Mouse (Mus musculus) cerebellum, adult 2 months (tissue): Measurements from ENCODE around the gene Atxn7l1. TPM values are rescaled to one million over a fixed set of nuclear protein-coding genes. Genes with fewer than 3 reads are reported as not detected.

Experiments
- DNase-seq, 2 experiments: peaks; one replicate each; pipeline ENCODE4 v3.0.0; 2021
- H3K27ac ChIP-seq: fragments of 200-500 bp; 2 replicates; pipeline ENCODE4 v1.5.1; 2012; ENCODE audit warnings: low read length, control low read depth, inconsistent platforms; ENCODE audit not compliant: insufficient read depth
- H3K27me3 ChIP-seq: fragments of 200-500 bp; 2 replicates; pipeline ENCODE4 v1.6.1; 2012; ENCODE audit warnings: inconsistent platforms, mild to moderate bottlenecking, low read length, moderate library complexity; ENCODE audit not compliant: control insufficient read depth, insufficient read depth
- H3K4me1 ChIP-seq: fragments of 200-500 bp; 2 replicates; pipeline ENCODE4 v1.6.1; 2011; ENCODE audit warnings: low read length; ENCODE audit not compliant: control insufficient read depth, insufficient read depth
- H3K4me3 ChIP-seq: fragments of 200-500 bp; replicated peaks from 2 replicates; pipeline ENCODE3; 2011; ENCODE audit warnings: mild to moderate bottlenecking, low read depth, low read length, control low read depth; ENCODE audit not compliant: insufficient read depth
- CTCF ChIP-seq: fragments of 200-500 bp; IDR thresholded peaks from 2 replicates; pipeline ENCODE4 v1.5.1; 2011; ENCODE audit warnings: low read depth, mild to moderate bottlenecking, control low read depth, low read length, moderate library complexity, borderline replicate concordance; ENCODE audit not compliant: insufficient read depth
- POLR2A ChIP-seq: fragments of 200-500 bp; IDR thresholded peaks from 2 replicates; pipeline ENCODE4 v1.6.1; 2011; ENCODE audit warnings: low read length, control low read depth, borderline replicate concordance; ENCODE audit not compliant: insufficient read depth
- WGBS: fragments of 180-500 bp; shearing (Covaris S2); methylation state at CpG from one replicate; pipeline ENCODE4 v1.1.7; 2018; 5-methylcytosine and 5-hydroxymethylcytosine counted together
- polyA plus RNA-seq: library from polyadenylated mRNA; depleted of rRNA; stranded (reverse); fragments of >200 nt; gene quantifications from 2 replicates; pipeline ENCODE4 v1.2.3, GENCODE M21; 2012

The Atxn7l1 gene
- polyA plus RNA-seq, 1 experiment: 38.7 TPM

DNA sequence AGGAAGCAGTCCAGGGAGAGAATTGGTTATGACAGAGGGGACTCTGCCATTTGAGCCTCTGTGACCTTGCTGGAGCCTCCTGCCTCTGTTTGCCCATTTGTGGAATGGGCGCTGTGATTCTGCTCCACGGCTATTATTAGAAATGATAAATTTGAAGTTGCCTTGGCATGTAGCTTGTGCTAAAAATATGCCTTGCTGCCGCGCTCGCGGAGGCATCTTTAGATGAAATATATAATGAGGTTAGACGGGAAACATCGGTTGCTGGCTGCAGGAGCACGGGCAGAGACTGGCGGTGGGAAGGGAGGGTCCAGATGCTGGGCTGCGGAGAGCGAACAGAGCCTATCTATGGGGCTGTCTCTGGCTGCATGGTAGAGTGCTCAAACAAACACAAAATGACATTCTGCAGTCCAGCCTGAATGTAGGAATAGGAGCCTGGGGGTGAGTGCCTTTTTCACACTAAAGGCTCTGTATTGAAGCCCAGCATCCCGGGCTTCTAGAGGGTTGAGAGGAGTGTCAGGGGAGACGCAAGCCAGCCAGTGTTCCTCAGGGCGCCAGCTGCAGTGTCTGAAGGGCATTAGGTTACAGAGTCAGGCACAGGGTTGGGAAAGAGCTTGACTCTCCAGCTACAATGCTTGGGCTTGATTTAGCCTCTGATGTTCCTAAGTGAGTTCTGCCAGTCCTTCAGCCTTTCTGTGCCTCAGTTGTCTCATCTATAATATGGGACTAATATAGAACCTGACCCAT lies 96.8 kb downstream of the Atxn7l1 start:
- TF ChIP-seq POLR2A (no peak), CTCF (no peak)
- 33% methylated on average over 15 of the region's 15 CpGs for WGBS
- Histone ChIP-seq H3K27me3 (no peaks in the 10 kb centered on the region), H3K27ac (no peak overlapping the region), H3K4me3 (no peak overlapping the region), H3K4me1 (peaks cover 26% of the 10 kb centered on the region)
- peak in 1 of 2 experiments; percentile 19 for DNase-seq

DNA sequence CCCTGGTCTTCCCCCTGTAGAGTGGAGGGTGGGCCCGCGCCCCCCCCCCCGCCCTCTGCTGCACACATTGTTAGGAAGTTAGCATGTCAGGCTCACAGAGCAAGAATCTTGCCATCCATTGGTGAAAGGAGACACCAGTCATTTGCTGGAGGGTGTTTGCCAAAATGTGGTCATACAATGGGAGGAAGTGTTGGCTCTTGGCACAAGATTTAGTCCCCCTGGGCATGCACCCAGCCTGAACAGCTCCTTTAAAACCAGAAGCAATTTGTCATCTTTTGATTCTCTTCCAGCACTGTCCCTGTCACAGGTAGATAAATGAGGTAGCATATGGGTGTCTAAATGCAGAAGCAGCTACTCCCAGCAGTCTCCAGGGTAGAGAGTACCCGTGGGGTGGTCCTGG lies 98.0 kb downstream of the Atxn7l1 start:
- peak; percentile 40 to 71 for DNase-seq
- Histone ChIP-seq H3K27me3 (no peaks in the 10 kb centered on the region), H3K27ac (no peak overlapping the region), H3K4me1 (peaks cover 26% of the 10 kb centered on the region), H3K4me3 (no peak overlapping the region)
- TF ChIP-seq POLR2A (no peak), CTCF (no peak)
- 21% methylated on average over 4 of the region's 4 CpGs for WGBS

DNA sequence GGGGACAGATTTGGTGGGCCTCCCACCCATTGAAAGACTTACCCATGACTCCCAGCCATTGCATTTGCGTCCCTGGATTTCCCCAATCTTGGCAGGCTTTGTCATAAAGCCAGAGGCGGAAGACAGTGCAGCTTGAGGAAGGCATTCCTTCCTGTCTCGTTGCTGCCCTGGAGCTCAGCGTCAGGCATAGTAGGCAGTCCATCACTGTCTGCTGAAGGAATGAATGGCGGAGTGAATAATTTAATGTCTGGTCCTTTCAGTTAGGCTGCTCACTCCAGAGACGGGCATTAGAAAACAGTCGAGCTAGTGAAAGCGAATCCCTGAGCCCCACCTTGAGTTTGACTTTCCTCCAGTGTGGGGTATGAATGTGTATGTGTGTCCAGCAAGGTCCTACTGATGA lies 99.4 kb downstream of the Atxn7l1 start:
- TF ChIP-seq POLR2A (no peak), CTCF (no peak)

DNA sequence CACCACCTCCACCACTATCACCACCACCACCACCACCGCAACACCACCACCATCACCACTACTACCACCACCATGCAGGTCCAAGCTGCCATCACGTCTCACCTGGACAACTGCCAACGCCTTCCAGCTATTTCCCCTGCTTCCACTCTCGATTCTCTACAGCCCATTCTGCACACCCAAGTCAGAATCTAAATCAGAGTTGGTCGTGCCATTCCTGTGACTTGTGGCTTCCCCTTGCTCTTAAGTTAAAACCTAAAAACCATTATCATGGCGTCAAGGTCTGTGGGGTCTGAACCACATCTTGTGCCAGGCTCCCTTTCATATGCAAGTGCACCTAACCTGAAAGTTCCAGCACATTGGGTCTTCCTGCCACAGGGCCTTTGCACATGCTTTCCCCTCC lies 102.7 kb downstream of the Atxn7l1 start:
- WGBS: 84% methylated on average over 6 of the region's 6 CpGs
- H3K27ac ChIP-seq: no peak overlapping the region
- no peak overlapping the region for H3K4me3 ChIP-seq
- no peak for TF ChIP-seq POLR2A
- no peak for TF ChIP-seq CTCF
- DNase-seq: no peak
- H3K4me1 ChIP-seq: peaks cover 17% of the 10 kb centered on the region
- no peaks in the 10 kb centered on the region for H3K27me3 ChIP-seq

More for the DNA sequence above, 99.4 kb downstream of the Atxn7l1 start:
- no peak for DNase-seq
- Histone ChIP-seq H3K4me3 (no peak overlapping the region), H3K27ac (no peak overlapping the region), H3K4me1 (peaks cover 26% of the 10 kb centered on the region), H3K27me3 (no peaks in the 10 kb centered on the region)
- WGBS: 82% methylated on average over 8 of the region's 8 CpGs

DNA sequence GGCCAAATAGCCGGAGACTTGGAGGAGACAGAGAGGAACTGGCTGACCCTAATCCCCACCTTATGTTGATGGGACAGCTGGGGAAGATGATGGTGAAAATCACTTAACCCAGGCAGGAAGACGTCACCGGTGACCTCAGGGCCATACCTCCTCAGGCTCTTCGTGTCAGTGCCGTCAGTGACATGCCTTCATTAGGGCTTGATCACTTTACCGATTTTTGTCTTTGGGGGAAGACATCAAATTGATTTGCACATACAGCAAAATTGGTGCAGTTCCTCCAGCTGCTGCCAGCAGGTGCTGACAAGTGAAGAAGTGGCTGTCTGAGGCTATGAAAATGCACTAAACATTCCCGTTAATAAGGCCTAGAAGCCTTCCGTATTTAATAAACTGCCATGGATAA lies 103.9 kb downstream of the Atxn7l1 start:
- H3K27ac ChIP-seq: no peak overlapping the region
- H3K4me3 ChIP-seq: no peak overlapping the region
- 83% methylated on average over 8 of the region's 8 CpGs for WGBS

DNA sequence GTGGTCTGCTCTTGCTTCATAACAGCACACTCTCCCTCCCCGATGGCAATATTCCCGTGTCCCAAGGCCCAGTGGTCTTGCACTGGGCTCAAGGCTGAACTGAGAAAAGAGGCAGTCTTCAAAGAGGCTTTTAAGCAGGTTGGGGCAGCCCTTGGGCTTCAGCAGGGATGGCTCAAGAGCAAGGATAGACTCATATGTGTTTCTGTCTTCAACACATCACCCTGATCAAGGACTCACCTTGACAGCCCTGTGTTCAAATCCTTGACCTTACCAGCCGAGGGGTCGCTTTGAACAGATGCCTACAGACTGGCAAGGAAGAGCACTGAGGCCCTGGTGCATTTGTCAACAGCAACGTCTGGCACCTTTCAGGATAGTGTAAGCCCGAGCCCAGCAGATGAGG lies 105.1 kb downstream of the Atxn7l1 start:
- H3K27ac ChIP-seq: no peak overlapping the region
- TF ChIP-seq CTCF (no peak), POLR2A (no peak)
- WGBS: 82% methylated on average over 6 of the region's 6 CpGs
- no peaks in the 10 kb centered on the region for H3K27me3 ChIP-seq
- H3K4me1 ChIP-seq: peaks cover 4% of the 10 kb centered on the region
- H3K4me3 ChIP-seq: no peak overlapping the region
- DNase-seq: no peak

More for the DNA sequence above, 103.9 kb downstream of the Atxn7l1 start:
- Histone ChIP-seq H3K27me3 (no peaks in the 10 kb centered on the region), H3K4me1 (peaks cover 12% of the 10 kb centered on the region)
- DNase-seq: no peak
- TF ChIP-seq CTCF: no peak
- TF ChIP-seq POLR2A: no peak

DNA sequence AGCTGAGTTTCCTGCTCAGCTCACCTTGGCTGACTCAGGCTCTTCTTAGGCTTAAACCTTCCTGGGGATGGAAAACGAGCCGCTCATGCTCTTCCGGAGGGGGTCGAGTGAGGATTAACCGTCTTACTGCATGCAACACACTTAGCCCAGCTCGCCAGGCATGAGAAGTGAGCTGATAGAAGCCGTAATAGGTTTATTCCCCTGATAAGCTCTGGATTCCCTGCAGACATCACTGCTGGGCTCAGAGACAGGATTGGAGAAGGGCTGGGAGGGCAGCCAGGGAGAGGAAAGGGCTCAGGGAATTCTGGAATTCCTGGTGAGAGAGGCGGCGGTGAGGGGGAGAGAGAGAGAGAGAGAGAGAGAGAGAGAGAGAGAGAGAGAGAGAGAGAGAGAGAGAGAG lies 105.7 kb downstream of the Atxn7l1 start:
- TF ChIP-seq POLR2A (no peak), CTCF (no peak)
- DNase-seq: no peak
- Histone ChIP-seq H3K27ac (no peak overlapping the region), H3K4me1 (no peaks in the 10 kb centered on the region; the same call in none of the 2 replicates), H3K27me3 (no peaks in the 10 kb centered on the region), H3K4me3 (no peak overlapping the region)
- 37% methylated on average over 9 of the region's 9 CpGs for WGBS

DNA sequence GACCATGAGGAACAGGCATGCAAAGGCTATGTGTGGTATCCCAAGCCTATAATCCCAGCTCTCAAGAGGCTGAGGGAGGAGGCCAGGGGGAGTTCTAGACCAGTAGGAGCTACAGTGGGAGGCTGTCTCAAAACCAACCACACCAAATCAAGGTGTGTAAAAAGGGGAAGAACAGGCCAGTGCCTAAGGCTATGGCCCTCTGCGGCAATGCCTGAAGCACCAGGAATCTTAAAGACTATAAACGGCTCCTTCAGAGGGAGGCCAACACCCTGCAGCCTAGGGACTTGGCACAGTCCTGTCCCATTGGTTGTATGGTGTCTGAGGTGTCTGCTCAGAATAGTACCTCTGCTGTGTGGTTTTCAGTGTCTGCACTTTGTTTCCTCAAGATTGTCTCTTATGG lies 107.8 kb downstream of the Atxn7l1 start:
- no peak for TF ChIP-seq CTCF
- TF ChIP-seq POLR2A: no peak
- WGBS: 68% methylated on average over 2 of the region's 2 CpGs
- no peaks in the 10 kb centered on the region; the same call in none of the 2 replicates for H3K4me1 ChIP-seq

More for the DNA sequence above, 107.8 kb downstream of the Atxn7l1 start:
- no peaks in the 10 kb centered on the region for H3K27me3 ChIP-seq
- no peak for DNase-seq
- H3K27ac ChIP-seq: no peak overlapping the region
- no peak overlapping the region for H3K4me3 ChIP-seq
